In genomic region chr15:94689884-94690231, GRCm38 (mm10) we compare ENCODE assay signal across 16 mouse cellular contexts.
DNase-seq lines count a peak whose midpoint lies in the region; ATAC-seq and TF ChIP-seq lines count a peak whose summit lies in the region.
"Had no signal": no experiment of that assay in that cellular context is flagged by ENCODE, and none has a peak within 500 bp of the region (broad histone marks: within the 10 kb centered on the region; RNA-seq: fewer than 3 reads in every experiment).

No protein-coding gene starts in this region.

- H3K4me3 ChIP-seq in heart, postnatal 0 days (ENCODE audit: low read depth, low read length): no peak overlapping the region
- H3K4me3 ChIP-seq in midbrain, postnatal 0 days (ENCODE audit: low read depth, low read length): no peak overlapping the region
- H3K4me3 ChIP-seq in midbrain, embryonic 13.5 days (replicated peaks): no peak overlapping the region
- H3K4me3 ChIP-seq: embryonic facial prominence, embryonic 13.5 days; heart, embryonic 15.5 days had no signal

- no peaks in the 10 kb centered on the region for H3K36me3 ChIP-seq in heart, postnatal 0 days (replicated peaks; ENCODE audit: control insufficient read depth, insufficient read depth, low read length)
- no peaks in the 10 kb centered on the region for H3K36me3 ChIP-seq in midbrain, postnatal 0 days (ENCODE audit: insufficient read depth, low read length)
- H3K36me3 ChIP-seq in midbrain, embryonic 13.5 days: no peaks in the 10 kb centered on the region
- H3K36me3 ChIP-seq: embryonic facial prominence, embryonic 13.5 days; heart, embryonic 15.5 days had no signal

- H3K9me3 ChIP-seq in heart, postnatal 0 days (replicated peaks; ENCODE audit: control insufficient read depth, low read length): no peaks in the 10 kb centered on the region
- H3K9me3 ChIP-seq in midbrain, postnatal 0 days (ENCODE audit: low read length): no peaks in the 10 kb centered on the region
- H3K9me3 ChIP-seq in midbrain, embryonic 13.5 days: no peaks in the 10 kb centered on the region
- H3K9me3 ChIP-seq: embryonic facial prominence, embryonic 13.5 days; heart, embryonic 15.5 days had no signal

- no peak overlapping the region for H3K27ac ChIP-seq in heart, postnatal 0 days (ENCODE audit: low read depth)
- no peak overlapping the region for H3K27ac ChIP-seq in midbrain, postnatal 0 days (ENCODE audit: low read depth, low read length)
- no peak overlapping the region for H3K27ac ChIP-seq in midbrain, embryonic 13.5 days
- H3K27ac ChIP-seq: embryonic facial prominence, embryonic 13.5 days; heart, embryonic 15.5 days; macrophage had no signal

- no peaks in the 10 kb centered on the region for H3K4me1 ChIP-seq in heart, postnatal 0 days (ENCODE audit: control insufficient read depth, insufficient read depth)
- no peaks in the 10 kb centered on the region for H3K4me1 ChIP-seq in midbrain, postnatal 0 days (ENCODE audit: insufficient read depth, low read length)
- H3K4me1 ChIP-seq in midbrain, embryonic 13.5 days (replicated peaks): no peaks in the 10 kb centered on the region
- H3K4me1 ChIP-seq: heart, embryonic 15.5 days had no signal

- DNase-seq in cerebellum, adult 11 months: no peak
- no peak for DNase-seq in heart, postnatal 0 days (ENCODE audit: low spot score)
- no peak for DNase-seq in heart, postnatal 14 days
- peak; percentile 65 for DNase-seq in midbrain, postnatal 0 days (ENCODE audit: low spot score)
- no peak for DNase-seq in heart, adult 11 months
- DNase-seq: adrenal gland, adult 8-10 months; kidney, postnatal 10 days; liver; right cerebral cortex, adult 18-20 months had no signal

- peak; percentile 26; the same call in 1 of the 2 replicates for ATAC-seq in cerebellum, adult (ENCODE audit: insufficient number of reproducible peaks, low FRiP score, low TSS enrichment)
- ATAC-seq in heart, postnatal 0 days (ENCODE audit: insufficient read depth, low read depth): no peak
- ATAC-seq in midbrain, postnatal 0 days (ENCODE audit: low FRiP score): no peak
- ATAC-seq in midbrain, embryonic 13.5 days: no peak
- no peak for ATAC-seq in erythroid progenitor cell, adult 5-6 weeks (replicated peaks; ENCODE audit: low FRiP score, poor library complexity, severe bottlenecking)
- ATAC-seq: forebrain, embryonic 16.5 days had no signal

- WGBS in heart, postnatal 0 days: 58% methylated on average over 6 of the region's 6 CpGs
- 63% methylated on average over 6 of the region's 6 CpGs for WGBS in midbrain, postnatal 0 days
- WGBS in midbrain, embryonic 13.5 days: 69% methylated on average over 6 of the region's 6 CpGs

- H3K27me3 ChIP-seq in heart, postnatal 0 days (ENCODE audit: control insufficient read depth, insufficient read depth, low read length): no peaks in the 10 kb centered on the region
- H3K27me3 ChIP-seq in midbrain, postnatal 0 days (ENCODE audit: insufficient read depth, low read length): no peaks in the 10 kb centered on the region
- H3K27me3 ChIP-seq in midbrain, embryonic 13.5 days: no peaks in the 10 kb centered on the region
- H3K27me3 ChIP-seq: embryonic facial prominence, embryonic 13.5 days; heart, embryonic 15.5 days had no signal

- H3K9ac ChIP-seq in heart, postnatal 0 days (replicated peaks; ENCODE audit: low read depth, low read length): no peak overlapping the region
- no peak overlapping the region for H3K9ac ChIP-seq in midbrain, postnatal 0 days (replicated peaks; ENCODE audit: low read length, poor library complexity, severe bottlenecking)
- H3K9ac ChIP-seq in midbrain, embryonic 13.5 days (replicated peaks): no peak overlapping the region
- H3K9ac ChIP-seq: embryonic facial prominence, embryonic 13.5 days; heart, embryonic 15.5 days had no signal

- peak; percentile 23 for TF ChIP-seq CTCF in heart, postnatal 0 days (IDR thresholded peaks at IDR 0.05; ENCODE audit: low read depth)
- peak; percentile 70 for TF ChIP-seq CTCF in midbrain, postnatal 0 days (IDR thresholded peaks at IDR 0.05)

- TF ChIP-seq EP300 in heart, postnatal 0 days (IDR thresholded peaks at IDR 0.05; ENCODE audit: low read depth): no peak

- intact Hi-C loops in heart, postnatal 14 days (cut with DNase I): no loop called here

- H3K4me2 ChIP-seq in heart, postnatal 0 days (ENCODE audit: low read depth, low read length): no peak overlapping the region
- no peak overlapping the region for H3K4me2 ChIP-seq in midbrain, postnatal 0 days (ENCODE audit: low read depth, low read length, poor library complexity, severe bottlenecking)
- no peak overlapping the region for H3K4me2 ChIP-seq in midbrain, embryonic 13.5 days (replicated peaks)
- H3K4me2 ChIP-seq: embryonic facial prominence, embryonic 13.5 days; heart, embryonic 15.5 days had no signal
